Mouse (Mus musculus): ENCODE data around the gene Ndufs5.

Ndufs5 gene

DNA sequence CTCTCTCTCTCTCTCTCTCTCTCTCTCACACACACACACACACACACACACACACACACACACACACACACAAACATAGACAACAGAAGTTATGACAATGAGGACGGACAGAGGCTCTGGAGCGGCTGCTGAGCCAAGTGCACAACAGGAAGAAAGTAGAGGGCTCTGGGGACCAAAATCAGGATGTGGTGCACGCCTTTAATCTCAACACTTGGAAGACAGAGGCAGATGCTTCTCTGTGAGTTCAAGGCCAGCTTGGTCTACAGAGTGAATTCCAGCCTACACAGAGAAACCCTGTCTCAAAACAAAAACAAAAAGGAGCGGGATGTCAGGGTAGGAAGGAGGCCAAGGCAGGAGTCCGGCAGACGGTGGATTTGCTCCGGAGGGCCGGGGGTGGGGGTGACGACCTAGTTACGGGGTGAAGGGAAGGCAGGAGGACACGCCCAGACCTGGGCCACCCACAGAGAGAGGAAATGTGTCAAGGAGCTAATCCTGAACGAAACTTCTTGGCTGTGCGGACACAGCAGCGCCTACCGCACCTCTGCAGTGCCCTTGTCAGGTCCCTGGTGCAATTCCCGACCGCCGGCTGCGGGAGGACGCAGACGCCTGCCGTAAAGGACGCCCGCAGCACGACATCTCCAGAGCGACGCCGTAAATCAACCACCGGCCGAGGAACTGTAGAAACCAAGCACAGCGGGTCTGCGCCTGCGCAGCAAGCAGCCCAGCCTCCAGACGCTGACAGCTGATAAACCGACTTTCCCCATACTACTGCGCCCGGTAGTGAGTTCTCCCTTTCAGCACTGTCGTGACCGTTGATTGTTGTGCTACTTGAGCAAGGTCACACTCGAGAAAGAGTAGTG is at the start of gene Ndufs5:
Gene Ndufs5, minus strand, starts transcription at position 629 of the 860 bp plus-strand sequence.
- DNase-seq (ENCODE audit: low spot score in 2 of 2), result peak; percentile 94 to 96

DNA sequence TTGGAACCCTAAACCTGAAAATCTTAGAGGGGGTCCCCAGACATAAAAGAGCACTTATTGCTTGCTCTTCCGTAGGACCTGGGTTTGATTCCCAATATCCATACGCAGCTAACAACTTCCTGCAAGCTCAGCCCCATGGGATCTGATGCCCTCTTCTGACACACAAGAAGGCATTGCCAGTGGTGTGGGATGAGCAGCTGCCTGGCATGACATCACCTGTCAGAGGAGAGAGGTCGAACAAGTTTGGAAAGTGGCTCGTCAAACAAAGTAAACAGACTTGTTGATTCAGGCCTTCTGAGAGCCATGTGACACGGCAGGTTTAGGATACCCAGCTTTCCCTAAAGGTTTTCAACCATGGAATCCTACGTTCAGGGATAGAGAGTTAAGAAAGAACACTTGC is 47.1 kb upstream of the Ndufs5 start:
- no peak for DNase-seq (ENCODE audit: low spot score in 2 of 2)

DNA sequence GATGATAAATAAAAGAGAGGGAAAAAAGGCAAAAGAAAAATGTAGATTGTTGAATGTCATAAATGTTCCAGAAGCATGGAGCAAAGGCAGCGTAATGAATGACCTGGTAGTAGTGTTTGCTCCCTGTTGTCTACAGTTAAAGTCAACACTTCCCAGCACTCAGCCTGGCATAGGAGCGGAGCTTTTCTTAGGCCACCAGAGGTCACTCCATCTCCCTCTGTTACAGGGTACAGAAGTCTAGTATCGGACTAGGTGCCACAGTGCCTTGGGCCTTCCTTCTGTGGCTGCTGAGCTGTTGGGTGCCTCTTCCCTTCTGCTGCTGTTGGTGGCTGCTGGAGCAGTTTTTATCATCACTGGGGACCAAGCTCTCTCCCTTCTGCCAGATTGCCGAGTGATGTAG is 40.3 kb upstream of the Ndufs5 start:
- no peak for DNase-seq (ENCODE audit: low spot score in 2 of 2)

DNA sequence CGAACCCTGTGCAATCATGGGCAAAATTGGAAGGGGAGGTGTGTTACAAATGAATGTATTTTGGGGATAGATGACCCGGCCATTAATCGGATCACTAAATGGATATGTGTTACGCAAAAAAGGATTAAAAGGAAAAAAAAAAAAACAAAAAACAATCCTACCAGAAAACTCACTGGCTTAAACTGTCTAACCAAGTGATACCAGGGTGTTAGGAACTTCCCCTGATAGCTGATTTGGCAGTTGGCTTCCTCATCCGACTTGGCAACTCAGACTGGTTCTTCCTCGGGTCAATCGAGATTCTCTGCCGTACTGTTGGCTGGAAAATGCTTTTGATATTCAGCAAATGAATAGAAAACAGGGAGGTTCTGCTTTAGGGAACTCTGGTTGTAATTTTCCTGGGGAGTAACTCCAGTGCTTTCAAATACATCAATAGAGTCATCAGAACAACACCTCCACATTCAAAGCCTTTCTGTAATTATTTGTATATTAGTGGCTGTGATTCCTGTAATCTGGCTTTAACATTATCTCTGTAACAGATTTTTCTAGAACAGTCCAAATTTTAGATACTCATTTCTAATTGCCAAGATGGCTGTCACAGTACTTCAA is 32.8 kb upstream of the Ndufs5 start:
- DNase-seq (ENCODE audit: low spot score in 2 of 2), result peak; percentile 73 to 75

DNA sequence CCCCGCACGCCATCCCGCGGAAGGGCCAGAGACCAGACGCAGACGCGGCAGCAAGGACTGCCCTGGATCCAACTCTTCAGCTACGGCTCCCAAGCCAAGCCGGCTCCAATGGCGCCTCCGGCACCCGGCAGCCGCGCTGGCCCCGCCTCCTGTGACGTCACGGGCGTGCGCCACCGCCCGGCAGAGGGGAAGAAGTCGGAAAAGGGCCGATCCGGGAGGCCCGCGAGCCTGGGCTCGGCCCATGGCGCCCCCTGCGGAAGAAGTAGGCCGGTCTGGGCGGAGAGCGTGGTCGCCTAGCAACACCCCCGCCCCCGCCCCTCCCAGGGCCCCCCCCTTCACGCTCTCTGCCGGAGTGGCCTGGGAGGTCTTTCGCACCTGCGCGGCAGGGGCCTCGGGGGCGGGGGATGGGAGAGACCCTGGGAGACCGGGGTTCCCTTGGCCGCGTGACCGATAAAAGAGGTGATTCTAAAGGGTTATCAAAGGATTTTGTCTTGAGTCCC is 32.2 kb upstream of the Ndufs5 start, which contains the start of gene Akirin1:
Gene Akirin1, minus strand, starts transcription at position 194 of the 500 bp plus-strand sequence.
- DNase-seq (ENCODE audit: low spot score in 2 of 2), result peak; percentile 97

DNA sequence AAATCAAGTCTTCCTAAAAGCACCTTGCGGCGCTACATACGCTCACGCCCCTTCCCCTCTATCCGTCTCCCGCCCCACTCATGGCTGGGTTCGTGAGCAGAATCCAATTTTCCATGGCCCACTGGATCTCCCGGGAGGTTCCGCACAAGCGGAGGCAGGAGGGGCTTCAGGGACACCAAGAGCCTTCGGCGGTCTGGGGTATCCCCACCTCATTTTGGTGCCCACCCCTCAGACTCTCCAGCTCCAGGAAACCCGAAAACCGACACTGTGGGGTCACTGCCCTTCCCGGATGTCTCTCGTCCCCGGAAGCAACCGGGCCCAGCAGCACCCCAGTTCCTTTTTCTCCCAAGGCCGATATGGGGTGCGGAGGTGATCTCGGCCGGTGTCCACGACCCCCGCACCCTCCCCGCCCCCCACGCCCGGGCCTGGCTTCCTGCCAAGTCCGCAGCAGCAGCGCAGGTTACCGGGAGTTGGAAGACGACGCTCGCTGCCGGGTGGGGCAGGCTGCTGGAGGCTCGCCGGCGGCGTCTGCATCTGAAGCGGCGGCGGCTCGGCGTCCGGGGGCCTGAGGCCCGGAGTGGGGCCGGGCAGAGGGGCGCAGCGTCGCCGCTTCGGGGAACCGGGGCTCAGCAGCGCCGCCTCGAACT is 31.6 kb upstream of the Ndufs5 start:
- peak; percentile 27 to 41 for DNase-seq (ENCODE audit: low spot score in 2 of 2)

DNA sequence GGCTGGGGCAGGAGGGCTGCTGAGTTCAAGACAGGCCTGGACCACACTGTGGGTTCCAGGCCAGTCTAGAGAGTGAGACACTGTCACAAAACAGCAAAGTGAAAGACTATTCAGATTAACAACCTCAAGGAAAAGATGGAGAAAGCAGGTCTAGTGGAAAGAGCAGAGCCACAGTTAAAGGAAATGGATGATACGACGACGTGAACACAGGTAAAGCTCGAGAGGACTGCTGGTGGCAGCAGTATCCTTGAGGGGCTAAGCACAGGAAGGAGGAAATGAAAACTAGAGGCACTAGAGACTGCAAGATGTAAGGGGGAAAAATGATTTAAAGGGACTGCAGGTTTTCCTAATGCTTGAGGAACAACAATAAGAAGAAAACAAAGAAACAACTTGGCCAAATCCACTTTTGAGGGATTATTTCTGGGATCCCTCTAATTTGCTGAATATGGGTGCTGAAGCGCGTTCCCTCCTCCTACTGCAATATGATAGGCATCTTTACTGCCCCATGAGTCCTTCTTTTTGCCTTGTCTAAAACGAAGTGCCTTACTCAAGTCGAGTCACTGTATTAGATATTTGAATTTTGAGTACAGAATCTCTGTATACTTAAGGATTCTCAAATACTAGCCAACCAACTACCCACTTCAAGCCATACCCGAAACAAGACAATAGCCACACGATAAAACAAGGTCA is 30.9 kb upstream of the Ndufs5 start:
- DNase-seq (ENCODE audit: low spot score in 2 of 2), result no peak

DNA sequence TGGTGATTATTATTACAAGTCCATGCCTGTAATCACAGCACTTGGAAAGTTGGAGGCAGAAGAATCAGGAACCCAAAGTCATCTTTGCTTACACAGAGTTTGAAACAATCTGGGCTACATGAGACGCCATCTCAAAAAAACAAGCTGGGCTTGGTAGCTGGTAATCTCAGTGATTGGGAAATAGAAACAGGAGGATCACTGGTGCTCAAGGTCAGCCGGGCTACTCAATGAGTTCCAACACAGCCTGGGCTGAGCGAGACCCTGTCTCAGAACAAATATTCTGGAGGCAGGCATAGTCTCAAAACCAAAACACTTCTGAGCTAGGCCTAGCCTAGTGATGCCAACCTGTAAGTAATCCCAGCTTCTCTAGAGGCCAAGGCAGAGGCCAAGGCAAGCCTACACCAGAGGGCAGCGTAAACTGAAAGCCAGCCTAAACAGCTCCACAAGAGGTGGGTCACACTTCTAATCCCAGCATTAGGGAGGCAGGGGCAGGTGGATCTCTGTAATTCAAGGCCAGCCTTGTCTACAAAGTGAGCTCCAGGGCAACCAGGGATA is 27.3 kb upstream of the Ndufs5 start:
- no peak for DNase-seq (ENCODE audit: low spot score in 2 of 2)

DNA sequence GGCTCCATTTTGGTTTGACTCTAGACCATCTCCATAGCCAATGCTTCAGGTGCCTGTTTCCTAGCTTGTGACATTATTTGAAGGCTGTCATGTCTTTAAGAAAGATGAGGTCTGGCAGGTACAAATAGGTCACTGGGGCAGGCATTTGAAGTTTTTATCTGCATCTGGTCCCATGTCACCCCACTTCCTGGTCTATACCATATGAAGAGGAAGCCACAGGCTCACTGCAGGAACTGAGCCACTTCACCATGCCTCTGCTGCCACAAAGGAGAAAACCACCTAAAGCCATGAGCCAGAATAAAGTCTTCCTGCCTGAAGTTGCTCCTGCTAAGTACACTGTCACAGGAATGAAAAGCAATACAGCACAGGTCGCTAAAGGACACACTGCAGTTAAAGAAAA is 24.9 kb upstream of the Ndufs5 start:
- no peak for DNase-seq (ENCODE audit: low spot score in 2 of 2)

DNA sequence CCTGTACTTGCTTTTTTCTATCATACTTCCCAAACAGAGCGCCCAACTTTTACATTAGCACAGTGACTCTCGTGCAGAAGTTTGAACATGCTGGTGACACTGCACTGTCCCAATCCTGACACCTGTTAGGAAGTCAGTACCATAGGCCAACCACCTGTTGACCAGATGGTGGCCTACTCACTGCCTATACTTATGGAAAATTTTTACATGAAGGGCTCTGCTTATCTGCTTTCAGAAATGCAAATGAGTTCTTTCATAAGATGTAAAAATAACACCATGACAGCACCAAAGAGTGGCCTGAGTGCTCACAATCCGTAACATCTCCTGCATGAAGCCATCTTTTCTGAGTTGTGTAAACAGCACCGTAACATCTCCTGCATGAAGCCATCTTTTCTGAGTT is 20.7 kb upstream of the Ndufs5 start:
- DNase-seq (ENCODE audit: low spot score in 2 of 2), result no peak

DNA sequence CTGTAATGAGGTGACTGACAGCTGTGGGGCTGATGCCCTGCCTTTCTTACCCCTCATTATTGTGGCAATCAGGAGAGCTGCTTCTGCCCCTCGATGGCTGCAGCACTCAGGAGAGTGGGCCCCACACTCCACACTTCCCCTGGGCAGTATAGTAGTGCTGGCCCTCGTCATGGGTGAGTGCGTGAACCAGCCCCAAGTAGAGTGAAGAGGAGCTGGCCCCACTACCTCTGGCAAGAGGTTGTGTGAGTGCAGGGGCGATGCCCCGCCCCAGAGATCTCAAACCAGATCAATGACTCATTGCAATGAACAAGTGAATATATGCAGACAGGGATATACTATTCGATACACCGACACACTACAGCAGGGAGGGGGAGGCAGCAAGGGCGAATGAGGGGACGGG is 15.5 kb upstream of the Ndufs5 start:
- DNase-seq (ENCODE audit: low spot score in 2 of 2), result no peak

DNA sequence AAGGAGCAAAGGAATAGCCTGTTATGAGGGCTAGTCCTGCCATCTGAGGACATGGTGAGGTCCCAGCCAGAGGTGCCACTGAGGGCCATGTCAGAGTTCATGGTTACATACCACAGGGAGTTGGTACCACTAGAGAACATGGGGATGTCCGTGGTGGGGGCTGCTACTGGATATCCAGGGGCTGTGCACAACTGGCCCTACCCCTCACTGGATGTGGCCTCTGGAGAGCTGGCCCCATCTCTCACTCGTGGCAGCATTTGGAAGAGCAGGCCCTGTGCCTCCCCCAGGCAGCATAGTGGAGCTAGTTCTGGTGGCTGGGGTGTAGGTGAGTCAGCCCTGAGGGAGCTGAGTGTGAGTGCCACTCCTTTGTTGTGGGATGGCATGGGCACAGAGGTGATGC is 14.9 kb upstream of the Ndufs5 start:
- DNase-seq (ENCODE audit: low spot score in 2 of 2), result no peak

DNA sequence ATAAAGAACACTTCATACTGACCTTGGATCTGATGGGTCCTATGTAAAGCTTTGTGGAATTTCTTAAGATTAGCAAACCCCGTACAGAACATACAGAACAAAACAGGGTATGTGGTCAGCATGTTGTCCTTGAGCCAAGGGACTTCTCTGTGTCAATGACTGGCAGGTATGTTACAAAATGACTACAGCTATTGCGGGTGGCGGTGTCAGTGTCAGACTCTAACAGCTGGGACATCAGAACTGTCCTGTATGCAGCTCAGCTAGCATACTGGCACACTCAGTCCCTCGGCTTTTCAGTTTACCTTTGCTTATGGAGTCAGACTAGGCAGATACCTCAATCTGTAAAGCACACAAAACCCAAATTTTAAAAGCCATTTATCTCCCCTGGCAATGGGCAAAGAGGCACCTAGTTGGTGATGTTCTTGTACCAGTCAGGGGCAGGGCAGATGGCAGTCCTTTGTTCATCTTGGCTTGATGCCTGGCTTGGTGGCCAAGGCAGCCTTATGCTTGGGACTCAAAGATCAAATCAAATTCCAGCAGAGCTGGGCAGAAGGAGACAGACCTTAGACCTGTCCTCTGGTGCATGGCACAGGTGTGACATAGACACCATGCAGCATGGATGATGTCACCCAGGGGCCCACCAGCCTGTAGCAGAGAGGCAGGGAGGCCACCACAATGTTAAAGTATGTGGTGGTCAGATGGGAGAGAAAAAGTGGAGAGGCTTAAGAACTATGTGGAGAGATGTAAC is 14.3 kb upstream of the Ndufs5 start:
- DNase-seq (ENCODE audit: low spot score in 2 of 2), result no peak

DNA sequence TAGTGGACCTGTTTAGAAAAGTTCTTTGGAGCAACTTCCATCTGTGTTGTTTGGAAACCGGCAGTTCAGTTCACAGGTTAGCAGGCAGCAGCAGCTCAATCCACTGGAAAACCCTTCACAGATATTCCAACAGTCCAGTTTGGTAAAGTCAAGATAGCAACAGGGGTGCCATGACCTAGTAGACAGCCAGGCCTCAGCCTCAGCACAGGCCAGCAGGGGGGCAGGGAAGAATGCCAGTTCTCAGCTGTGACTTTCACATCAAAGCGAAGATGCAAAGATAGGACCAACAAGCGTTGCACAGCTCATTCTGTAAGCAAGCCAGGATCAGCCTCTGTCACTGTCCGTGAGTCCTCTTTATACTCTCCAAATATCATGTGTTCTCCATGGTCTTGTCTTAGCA is 3.8 kb upstream of the Ndufs5 start:
- DNase-seq (ENCODE audit: low spot score in 2 of 2), result no peak

DNA sequence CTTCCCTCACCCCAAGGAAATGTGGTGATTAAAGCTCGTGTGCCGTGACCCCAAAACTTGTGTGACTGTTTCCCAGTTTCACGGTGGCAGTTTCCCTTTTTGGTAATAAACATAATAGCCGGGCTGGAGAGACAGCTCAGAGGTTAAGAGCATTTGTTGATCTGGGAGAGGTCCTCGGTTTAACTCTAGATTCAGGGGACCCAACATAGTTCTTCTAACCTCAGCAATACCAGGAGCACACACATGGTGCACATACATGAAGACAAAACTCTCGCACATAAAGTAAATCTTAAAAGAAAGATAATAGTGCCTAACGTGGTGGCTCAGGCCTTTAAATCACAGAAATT is 405 bp upstream of the Ndufs5 start:
- DNase-seq (ENCODE audit: low spot score in 2 of 2), result no peak

DNA sequence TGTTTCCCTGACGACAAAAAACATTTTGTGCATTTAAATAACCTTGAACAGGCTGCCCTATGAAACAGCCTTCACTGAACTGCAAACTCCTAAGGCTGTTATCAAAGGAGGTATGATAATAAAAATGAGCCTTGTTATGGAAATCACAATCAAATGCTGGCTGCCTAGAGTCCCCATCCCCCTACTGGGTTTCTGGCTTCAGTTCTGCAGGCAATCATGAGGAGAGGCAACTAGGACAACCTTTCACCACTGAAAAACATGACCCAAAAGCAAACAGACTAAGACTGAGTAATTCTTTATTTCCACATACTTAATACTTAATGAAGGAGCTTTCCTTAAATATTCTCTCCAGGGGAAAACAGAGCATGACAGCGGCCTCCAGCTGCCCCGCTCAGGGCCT is 5.6 kb downstream of the Ndufs5 start:
- DNase-seq (ENCODE audit: low spot score in 2 of 2), result no peak

DNA sequence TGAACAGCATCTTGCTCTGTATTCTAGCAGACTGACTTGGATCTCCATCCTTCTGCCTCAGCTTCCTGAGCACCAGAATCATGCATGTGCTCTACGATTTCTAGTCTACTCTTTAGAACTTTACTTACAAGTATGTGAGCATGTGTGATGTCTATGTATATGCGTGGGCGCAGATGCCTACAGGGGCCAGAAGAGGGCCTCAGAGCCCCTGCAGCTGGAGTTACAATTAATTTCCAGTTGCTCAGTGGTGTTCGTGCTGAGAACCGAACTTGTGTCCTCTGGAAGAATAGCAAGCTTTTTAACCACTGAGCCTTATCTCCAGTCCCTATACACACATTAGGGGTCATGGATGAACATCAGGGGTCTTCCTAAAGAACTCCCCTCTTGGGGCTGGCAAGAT is 10.7 kb downstream of the Ndufs5 start:
- DNase-seq (ENCODE audit: low spot score in 2 of 2), result no peak

DNA sequence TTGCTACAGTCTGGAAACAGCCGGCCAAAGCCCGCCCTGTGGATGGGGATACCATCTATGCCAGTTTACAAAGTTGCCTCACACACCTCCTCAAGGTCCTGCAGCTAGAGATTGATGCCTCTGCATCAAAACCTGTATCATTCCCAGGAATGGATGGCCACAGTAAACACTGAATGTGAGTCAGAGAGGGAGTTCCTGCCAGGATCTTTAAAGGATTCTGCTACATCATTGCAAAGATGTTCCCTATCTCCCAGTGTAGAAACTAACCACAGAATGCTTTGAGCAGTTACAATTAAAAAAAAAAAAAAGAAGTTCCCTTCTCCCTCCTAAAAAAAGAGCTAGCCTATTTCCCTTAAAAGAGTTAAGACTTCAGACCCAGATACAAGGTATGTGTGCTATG is 12.7 kb downstream of the Ndufs5 start:
- DNase-seq (ENCODE audit: low spot score in 2 of 2), result no peak

DNA sequence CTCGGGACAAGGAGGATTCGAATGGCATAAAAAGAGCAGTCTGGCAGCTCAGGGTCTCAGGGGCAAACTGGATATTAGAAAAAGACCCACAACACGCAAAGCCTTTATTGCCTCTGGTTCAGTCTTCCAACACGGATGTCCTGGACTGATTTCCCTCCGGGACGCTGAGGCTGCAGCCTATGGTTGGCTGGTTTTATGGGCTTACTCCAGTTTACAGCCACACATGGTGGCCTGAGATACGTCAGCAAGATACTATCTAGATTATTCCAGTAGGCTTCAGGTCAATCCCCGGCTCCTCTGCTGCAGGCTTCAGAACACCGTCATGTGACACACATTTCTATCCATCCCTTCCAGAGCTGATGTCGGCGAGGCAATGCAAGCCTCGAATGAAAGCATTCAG is 24.6 kb downstream of the Ndufs5 start:
- DNase-seq (ENCODE audit: low spot score in 2 of 2), result no peak

DNA sequence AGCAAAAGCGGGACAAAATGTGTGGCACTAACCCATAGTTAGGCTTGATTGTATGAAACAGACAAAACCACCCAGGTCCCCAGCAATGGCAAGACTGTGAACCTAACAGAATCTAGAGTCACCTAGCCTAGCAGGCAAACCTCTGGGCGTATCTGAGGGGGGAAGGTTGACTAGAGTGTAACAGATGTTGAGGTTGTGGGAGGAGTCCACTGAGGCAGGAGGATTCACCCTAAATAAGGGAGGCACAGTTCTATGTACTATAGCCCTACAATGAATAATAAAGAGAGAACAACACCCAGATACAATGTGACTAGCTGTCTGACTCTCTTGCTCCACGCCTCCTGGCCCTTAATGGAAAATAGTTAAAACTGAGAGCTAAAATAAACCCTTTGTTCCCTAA is 25.9 kb downstream of the Ndufs5 start:
- no peak for DNase-seq (ENCODE audit: low spot score in 2 of 2)

DNA sequence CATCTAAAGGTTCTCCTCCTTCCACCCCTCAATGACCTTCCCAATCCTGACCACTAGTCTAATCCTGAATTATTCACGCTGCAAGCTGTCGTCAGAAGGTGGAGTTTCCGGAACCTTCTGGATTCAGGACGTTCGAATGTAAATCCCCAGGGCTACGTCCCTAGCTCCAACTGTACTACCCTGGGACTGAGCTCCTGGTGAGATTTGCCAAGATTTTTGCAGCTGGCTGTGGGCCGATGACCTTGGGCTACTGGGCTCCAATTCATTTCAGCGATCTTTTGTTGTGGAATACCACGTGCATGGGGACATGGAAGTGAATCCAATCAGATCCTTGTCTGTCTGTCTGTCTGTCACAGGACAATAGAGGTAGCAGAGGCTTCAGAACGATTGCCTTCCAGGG is 27.7 kb downstream of the Ndufs5 start:
- DNase-seq (ENCODE audit: low spot score in 2 of 2), result no peak

Measured in heart, adult 9 months (tissue).